22 mouse cellular contexts compared by ENCODE assay signal in the genomic region with DNA sequence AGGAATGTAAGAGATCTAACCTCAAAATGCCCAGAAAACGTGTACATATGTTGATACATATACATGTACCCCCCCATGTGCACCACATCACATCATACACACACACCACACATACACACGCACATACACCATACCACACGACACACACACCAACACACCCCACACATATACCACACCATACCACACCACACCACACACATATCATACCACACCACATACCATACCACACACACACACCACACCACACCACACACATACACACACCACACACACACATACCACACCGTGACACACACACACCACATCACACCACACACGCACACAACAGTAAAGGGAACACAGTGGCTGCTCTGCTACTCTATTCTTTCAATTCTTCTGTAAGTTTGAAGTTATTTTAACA. TPM values are rescaled to one million over a fixed set of nuclear protein-coding genes. Genes with fewer than 3 reads are reported as not detected.
A peak's percentile ranks its signal among the peaks of the same experiment; 100 is the strongest.
DNase-seq lines count a peak whose midpoint lies in the region; ATAC-seq and TF ChIP-seq lines count a peak whose summit lies in the region.
"Had no signal": no experiment of that assay in that cellular context is flagged by ENCODE, and none has a peak within 500 bp of the region (broad histone marks: within the 10 kb centered on the region; RNA-seq: fewer than 3 reads in every experiment).

No protein-coding gene starts in this region.

- TF ChIP-seq POLR2A in MEL (IDR thresholded peaks at IDR 0.05; ENCODE audit: control insufficient read depth in 1 of 2, insufficient read depth in 1 of 2, low read depth in 1 of 2, low read length in 2 of 2, poor library complexity in 1 of 2) = no peak

- no peaks in the 10 kb centered on the region for H3K27me3 ChIP-seq in MEL (ENCODE audit: control insufficient read depth in 1 of 2, insufficient read depth in 2 of 2, low read length in 2 of 2)
- no peaks in the 10 kb centered on the region for H3K27me3 ChIP-seq in liver, embryonic 11.5 days (replicated peaks; ENCODE audit: control insufficient read depth, insufficient read depth, low read length)
- H3K27me3 ChIP-seq in liver, embryonic 14.5 days (ENCODE audit: control insufficient read depth, insufficient read depth, low read length) = no peaks in the 10 kb centered on the region
- no peaks in the 10 kb centered on the region for H3K27me3 ChIP-seq in liver, postnatal 0 days (ENCODE audit: insufficient read depth, low read length)
- H3K27me3 ChIP-seq: forebrain, embryonic 12.5 days; forebrain, embryonic 15.5 days; hindbrain, embryonic 12.5 days; hindbrain, embryonic 15.5 days had no signal

- no peaks in the 10 kb centered on the region for H3K9me3 ChIP-seq in MEL (replicated peaks; ENCODE audit: insufficient read depth, low read length)
- no peaks in the 10 kb centered on the region for H3K9me3 ChIP-seq in liver, embryonic 11.5 days (ENCODE audit: control insufficient read depth, low read length)
- H3K9me3 ChIP-seq in liver, embryonic 14.5 days (ENCODE audit: control insufficient read depth, low read length) = no peaks in the 10 kb centered on the region
- H3K9me3 ChIP-seq in liver, postnatal 0 days (ENCODE audit: low read length) = no peaks in the 10 kb centered on the region
- H3K9me3 ChIP-seq: forebrain, embryonic 12.5 days; forebrain, embryonic 15.5 days; hindbrain, embryonic 12.5 days; hindbrain, embryonic 15.5 days had no signal

- H3K4me3 ChIP-seq in MEL (ENCODE audit: control insufficient read depth in 1 of 2, insufficient read depth in 1 of 2, low read depth in 2 of 2, low read length in 2 of 2) = no peak overlapping the region
- peak overlapping the region; percentile 25; the same call in 1 of the 2 replicates for H3K4me3 ChIP-seq in liver, embryonic 11.5 days (ENCODE audit: low read depth, low read length)
- peak overlapping the region; percentile 12 to 74; a peak in 3 of 4 replicates for H3K4me3 ChIP-seq in liver, embryonic 14.5 days (ENCODE audit: insufficient read depth in 1 of 2, low read depth in 2 of 2, low read length in 2 of 2)
- peak overlapping the region; percentile 37 for H3K4me3 ChIP-seq in liver, postnatal 0 days (ENCODE audit: low read depth, low read length)
- H3K4me3 ChIP-seq: forebrain, embryonic 12.5 days; forebrain, embryonic 15.5 days; heart, adult 2 months; hindbrain, embryonic 12.5 days; hindbrain, embryonic 15.5 days had no signal

- WGBS in liver, embryonic 11.5 days = 75% methylated on average over 5 of the region's 5 CpGs
- 73% methylated on average over 5 of the region's 5 CpGs for WGBS in liver, embryonic 14.5 days (ENCODE audit: insufficient replicate concordance)
- 63% methylated on average over 5 of the region's 5 CpGs for WGBS in liver, postnatal 0 days (ENCODE audit: insufficient replicate concordance)

- no peaks in the 10 kb centered on the region for H3K79me2 ChIP-seq in MEL (ENCODE audit: control insufficient read depth, insufficient read depth, low read length, poor library complexity)

- TF ChIP-seq RAD21 in MEL (IDR thresholded peaks at IDR 0.05; ENCODE audit: low read depth, low read length) = no peak

- ATAC-seq in liver, embryonic 11.5 days (replicated peaks; ENCODE audit: low FRiP score) = 0 out of 2 replicates have a peak, but pooled peaks have one; percentile 47
- no peak for ATAC-seq in liver, embryonic 14.5 days (ENCODE audit: insufficient read depth)
- peak; percentile 14 for ATAC-seq in liver, postnatal 0 days
- ATAC-seq: CD4-positive, CD25-positive, alpha-beta regulatory T cell, adult 4 months; forebrain, embryonic 15.5 days had no signal

- no peak for TF ChIP-seq CTCF in MEL (IDR thresholded peaks at IDR 0.05 in 2 of 3, conservative IDR thresholded peaks at IDR 0.05 in 1 of 3; ENCODE audit: control insufficient read depth in 1 of 3, insufficient read depth in 1 of 3, low read depth in 2 of 3, low read length in 3 of 3, poor library complexity in 1 of 3, severe bottlenecking in 1 of 3)
- TF ChIP-seq CTCF in liver, embryonic 14.5 days (IDR thresholded peaks at IDR 0.05; ENCODE audit: low read depth) = no peak
- TF ChIP-seq CTCF in liver, postnatal 0 days (IDR thresholded peaks at IDR 0.05; ENCODE audit: low read depth) = no peak

- DNase-seq in MEL (ENCODE audit: low read depth, low spot score) = no peak
- DNase-seq in liver, embryonic 11.5 days (ENCODE audit: low spot score) = no peak
- DNase-seq in liver, embryonic 14.5 days (ENCODE audit: low read depth in 3 of 3, low spot score in 3 of 3) = no peak
- no peak for DNase-seq in liver, postnatal 0 days
- no peak for DNase-seq in thymus, postnatal 4 days
- no peak for DNase-seq in T-cell, adult 2 months (ENCODE audit: low spot score)
- DNase-seq: adrenal gland, postnatal 10 days; adrenal gland, postnatal 36 days; cerebellum, adult 18-20 months; cerebellum, adult 9-10 months; cerebellum, postnatal 14 days; gastrocnemius, postnatal 36 days; heart, adult 2 months had no signal

- H3K4me1 ChIP-seq in MEL (ENCODE audit: control insufficient read depth in 1 of 2, insufficient read depth in 2 of 2, low read length in 2 of 2) = peaks cover 0 to 2% of the 10 kb centered on the region in 2 experiments; a peak in 1 of 4 replicates
- no peaks in the 10 kb centered on the region for H3K4me1 ChIP-seq in liver, embryonic 11.5 days (replicated peaks; ENCODE audit: control insufficient read depth, insufficient read depth, low read length)
- no peaks in the 10 kb centered on the region for H3K4me1 ChIP-seq in liver, embryonic 14.5 days (replicated peaks; ENCODE audit: control insufficient read depth in 2 of 2, insufficient read depth in 2 of 2, low read length in 1 of 2)
- no peaks in the 10 kb centered on the region; the same call in 1 of the 2 replicates for H3K4me1 ChIP-seq in liver, postnatal 0 days (ENCODE audit: insufficient read depth)
- H3K4me1 ChIP-seq: forebrain, embryonic 12.5 days; forebrain, embryonic 15.5 days; hindbrain, embryonic 12.5 days; hindbrain, embryonic 15.5 days had no signal

- no peak overlapping the region for H3K9ac ChIP-seq in MEL (ENCODE audit: control insufficient read depth, low read depth, low read length, poor library complexity, severe bottlenecking)
- no peak overlapping the region for H3K9ac ChIP-seq in liver, embryonic 11.5 days (ENCODE audit: low read depth, low read length)
- no peak overlapping the region for H3K9ac ChIP-seq in liver, embryonic 14.5 days (replicated peaks)
- H3K9ac ChIP-seq in liver, postnatal 0 days (replicated peaks) = no peak overlapping the region
- H3K9ac ChIP-seq: forebrain, embryonic 12.5 days; forebrain, embryonic 15.5 days; hindbrain, embryonic 12.5 days; hindbrain, embryonic 15.5 days had no signal

- TF ChIP-seq EP300 in MEL (IDR thresholded peaks at IDR 0.05; ENCODE audit: low read depth in 1 of 2, low read length in 2 of 2) = no peak
- no peak for TF ChIP-seq EP300 in liver, embryonic 14.5 days (IDR thresholded peaks at IDR 0.05; ENCODE audit: low read depth)
- TF ChIP-seq EP300 in liver, postnatal 0 days (IDR thresholded peaks at IDR 0.05; ENCODE audit: low read depth) = no peak

- H3K36me3 ChIP-seq in MEL (ENCODE audit: control insufficient read depth in 1 of 2, insufficient read depth in 2 of 2, low read length in 2 of 2) = no peaks in the 10 kb centered on the region
- no peaks in the 10 kb centered on the region; the same call in 1 of the 2 replicates for H3K36me3 ChIP-seq in liver, embryonic 11.5 days (ENCODE audit: control insufficient read depth, insufficient read depth, low read length)
- no peaks in the 10 kb centered on the region; the same call in 1 of the 2 replicates for H3K36me3 ChIP-seq in liver, embryonic 14.5 days (replicated peaks; ENCODE audit: control insufficient read depth, insufficient read depth, low read depth)
- H3K36me3 ChIP-seq in liver, postnatal 0 days (replicated peaks; ENCODE audit: insufficient read depth, low read length) = peaks cover 9% of the 10 kb centered on the region

- no peak overlapping the region for H3K27ac ChIP-seq in MEL (ENCODE audit: control insufficient read depth, low read depth, low read length)
- no peak overlapping the region for H3K27ac ChIP-seq in liver, embryonic 11.5 days (ENCODE audit: low read depth, low read length)
- H3K27ac ChIP-seq in liver, embryonic 14.5 days = no peak overlapping the region
- H3K27ac ChIP-seq in liver, postnatal 0 days (ENCODE audit: low read depth) = peak overlapping the region; percentile 63
- H3K27ac ChIP-seq: forebrain, embryonic 12.5 days; forebrain, embryonic 15.5 days; heart, adult 2 months; hindbrain, embryonic 12.5 days; hindbrain, embryonic 15.5 days had no signal

- peak overlapping the region; percentile 42 for H3K4me2 ChIP-seq in liver, embryonic 11.5 days
- H3K4me2 ChIP-seq in liver, embryonic 14.5 days (ENCODE audit: low read depth) = peak overlapping the region; percentile 9; the same call in 1 of the 2 replicates
- peak overlapping the region; percentile 66 for H3K4me2 ChIP-seq in liver, postnatal 0 days (ENCODE audit: low read depth, low read length)
- H3K4me2 ChIP-seq: forebrain, embryonic 12.5 days; forebrain, embryonic 15.5 days; heart, embryonic 11.5 days; hindbrain, embryonic 12.5 days; hindbrain, embryonic 15.5 days had no signal

TF ChIP-seq in MEL, 35 proteins besides CTCF, POLR2A, EP300 and RAD21:
- TF ChIP-seq NELFE (IDR thresholded peaks at IDR 0.05; ENCODE audit: low read depth, low read length) (no peak), POLR2AphosphoS5 (IDR thresholded peaks at IDR 0.05; ENCODE audit: borderline replicate concordance, low read depth, low read length) (peak; percentile 79; the same call in 1 of the 2 replicates)
TF ChIP-seq in MEL: peak in this region for 1.

RNA-seq across cellular contexts. Expression of gene Serpind1, which starts 0.7 kb away (rescaled TPM):
- total RNA-seq in MEL (2012; rRNA removed) = not detected in 2 replicates
- polyA plus RNA-seq in MEL (2012; ENCODE audit: insufficient read depth in 1 of 2, insufficient read length in 2 of 2, low read depth in 1 of 2, low replicate concordance in 2 of 2, missing spikeins in 1 of 2) = not detected
- polyA plus RNA-seq in liver, embryonic 11.5 days (2014; fragmentation: Nextera tagmentation; extraction: Ambion mirVana) = 110 and 128 TPM in 2 replicates
- 101 and 113 TPM in 2 replicates for polyA plus RNA-seq in liver, embryonic 14.5 days (2012; rRNA removed)
- 154 and 169 TPM in 2 replicates for polyA plus RNA-seq in liver, embryonic 14.5 days (2014; fragmentation: Nextera tagmentation; extraction: Ambion mirVana)
- polyA plus RNA-seq in liver, postnatal 0 days (2015; fragmentation: Nextera tagmentation; extraction: Ambion mirVana) = 306 and 316 TPM in 2 replicates
- total RNA-seq: gastrocnemius, adult 8-10 months; granulocyte monocyte progenitor cell, adult 5-6 weeks; hematopoietic stem cell, adult 5-6 weeks had no signal

RNA-seq across cellular contexts. Expression of gene Tmem191c, which starts 56.0 kb away (rescaled TPM):
- total RNA-seq in MEL (2012; rRNA removed) = 2.6 and 3.3 TPM in 2 replicates
- polyA plus RNA-seq in MEL (2012; ENCODE audit: insufficient read depth in 1 of 2, insufficient read length in 2 of 2, low read depth in 1 of 2, low replicate concordance in 2 of 2, missing spikeins in 1 of 2) = 1 to 10 TPM in 1 of 2 experiments, not detected in 1; 7.5 TPM
- polyA plus RNA-seq in liver, embryonic 11.5 days (2014; fragmentation: Nextera tagmentation; extraction: Ambion mirVana) = 5.0 and 7.7 TPM in 2 replicates
- polyA plus RNA-seq in liver, embryonic 14.5 days (2012; rRNA removed) = 2.9 and 4.3 TPM in 2 replicates
- polyA plus RNA-seq in liver, embryonic 14.5 days (2014; fragmentation: Nextera tagmentation; extraction: Ambion mirVana) = 1.6 TPM in 2 replicates
- 1.6 and 2.7 TPM in 2 replicates for polyA plus RNA-seq in liver, postnatal 0 days (2015; fragmentation: Nextera tagmentation; extraction: Ambion mirVana)

Comparison
In these comparisons a context has a peak if more than half of its experiments do, and no peak if none do; other contexts are left out.
1. H3K4me3 ChIP-seq: peak in liver, embryonic 11.5 days (single experiment), liver, embryonic 14.5 days (2 of 2) and liver, postnatal 0 days (single experiment); none in MEL (0 of 2).
2. H3K4me2 ChIP-seq: peak in every context shown above with its lines; median percentile 66 in liver, postnatal 0 days; 42 in liver, embryonic 11.5 days; 9 in liver, embryonic 14.5 days.
3. RNA of gene Serpind1, which starts 0.7 kb away (polyA plus RNA-seq): 306 to 316 TPM in liver, postnatal 0 days, 101 to 169 TPM in liver, embryonic 14.5 days and 110 to 128 TPM in liver, embryonic 11.5 days; not detected in MEL; every median in the first group is over 10 times any median in the second.